Mouse (Mus musculus): ENCODE measurements at regions not wholly inside any gene's neighbourhood (a gene's known extent, or its start where the extent isn't known, plus 50 kb on each side); places are given as distances from the start of the nearest gene placed in this dataset.
A peak's percentile ranks its signal among the peaks of the same experiment; 100 is the strongest.

GRCm38 (mm10) chr15:38363522-38363921, 938.2 kb downstream of the 4930447A16Rik start:
- TF ChIP-seq POLR2A (IDR thresholded peaks at IDR 0.05; ENCODE audit: insufficient read length, low read depth) (no peak), TCF3 (IDR thresholded peaks at IDR 0.05; ENCODE audit: insufficient read length, low read depth) (peak; percentile 3), E2F4 (IDR thresholded peaks at IDR 0.05; ENCODE audit: insufficient read depth) (no peak)
